Mouse (Mus musculus): Measurements from ENCODE around the gene Tmem150a. TPM values are rescaled to one million over a fixed set of nuclear protein-coding genes. Genes with fewer than 3 reads are reported as not detected.

The Tmem150a gene
- polyA plus RNA-seq, 1 experiment from 2014 or later = 18.7 TPM

DNA sequence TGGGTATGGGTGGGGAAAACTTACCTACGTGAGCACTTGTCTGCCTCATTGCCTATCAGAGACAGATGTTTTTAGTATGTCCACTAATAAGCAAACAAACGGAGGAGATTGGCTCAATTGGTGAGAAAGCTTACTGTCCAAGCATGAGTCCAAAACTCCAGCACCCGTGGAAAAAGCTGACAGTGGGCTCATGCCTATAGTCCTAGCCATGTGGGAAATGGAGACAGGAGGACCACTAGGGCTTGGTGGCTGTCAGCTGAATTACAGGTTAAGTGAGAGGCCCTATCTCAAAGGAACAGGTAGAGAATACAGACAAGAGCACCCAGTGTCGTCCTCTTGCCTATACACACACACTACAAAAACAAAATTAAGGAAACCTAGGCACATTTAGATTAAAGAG, 9.0 kb upstream of the Tmem150a start:
- Histone ChIP-seq H3K27me3 (ENCODE audit: control insufficient read depth, insufficient read depth, low read length) (no peaks in the 10 kb centered on the region), H3K4me3 (ENCODE audit: low read length) (0 out of 2 replicates have a peak overlapping the region, but pooled peaks have one; percentile 50), H3K9me3 (ENCODE audit: control insufficient read depth, low read length) (no peaks in the 10 kb centered on the region), H3K4me2 (replicated peaks; ENCODE audit: low read depth, low read length) (no peak overlapping the region; the same call in 1 of the 2 replicates), H3K9ac (ENCODE audit: low read depth, low read length) (no peak overlapping the region), H3K4me1 (ENCODE audit: control insufficient read depth, insufficient read depth, low read length) (peaks cover 25% of the 10 kb centered on the region), H3K27ac (ENCODE audit: low read depth, low read length) (no peak overlapping the region), H3K36me3 (ENCODE audit: control insufficient read depth, insufficient read depth, low read length) (peaks cover 26% of the 10 kb centered on the region)
- ATAC-seq (ENCODE audit: low FRiP score, low TSS enrichment) = no peak
- 86% methylated on average over 4 of the region's 4 CpGs for WGBS

DNA sequence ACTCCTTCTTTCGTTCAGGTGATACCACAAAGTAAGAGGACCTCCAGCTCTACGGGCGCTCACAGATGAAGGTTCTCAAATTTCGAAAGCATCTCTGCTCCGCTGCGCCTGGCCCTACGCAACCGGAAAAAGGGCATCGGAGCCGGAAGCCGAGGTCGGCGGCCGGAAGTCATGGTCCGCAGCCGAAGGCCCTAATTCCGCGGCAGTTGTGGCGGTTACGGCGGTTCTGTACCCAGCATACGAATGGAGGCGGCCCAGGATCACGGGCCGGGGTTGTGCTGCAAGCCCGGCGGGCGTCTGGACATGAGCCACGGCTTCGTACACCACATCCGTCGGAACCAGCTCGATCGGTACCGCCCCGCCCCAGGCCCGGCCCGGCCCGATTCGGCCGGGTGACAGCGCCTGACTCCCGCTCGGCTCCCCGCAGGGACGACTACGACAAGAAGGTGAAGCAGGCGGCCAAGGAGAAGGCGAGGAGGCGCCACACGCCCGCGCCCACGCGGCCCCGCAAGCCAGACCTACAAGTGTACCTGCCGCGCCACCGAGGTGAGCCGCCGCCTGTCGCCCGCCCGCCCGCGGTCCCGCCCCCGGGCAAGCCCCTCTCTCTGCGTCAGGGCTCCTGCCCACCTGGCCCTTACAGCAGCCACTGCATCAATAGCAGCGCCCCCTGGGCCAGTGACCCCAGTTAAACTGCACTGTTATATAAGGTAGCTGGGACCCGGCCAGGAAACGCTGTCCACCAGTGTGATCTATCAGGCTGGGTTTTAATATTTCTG, 7.9 kb upstream of the Tmem150a start, which contains the start of gene 0610030E20Rik:
Gene 0610030E20Rik, plus strand, starts transcription at position 152 of the 776 bp plus-strand sequence.
- Histone ChIP-seq H3K9me3 (ENCODE audit: control insufficient read depth, low read length) (no peaks in the 10 kb centered on the region), H3K4me3 (ENCODE audit: low read length) (peak within 1 kb of the TSS; percentile 50), H3K36me3 (ENCODE audit: control insufficient read depth, insufficient read depth, low read length) (peaks cover 25% of the 10 kb centered on the region), H3K9ac (ENCODE audit: low read depth, low read length) (peak within 1 kb of the TSS; percentile 76), H3K27me3 (ENCODE audit: control insufficient read depth, insufficient read depth, low read length) (no peaks in the 10 kb centered on the region), H3K27ac (ENCODE audit: low read depth, low read length) (peak within 1 kb of the TSS; percentile 75), H3K4me2 (replicated peaks; ENCODE audit: low read depth, low read length) (peak within 1 kb of the TSS; percentile 68), H3K4me1 (ENCODE audit: control insufficient read depth, insufficient read depth, low read length) (peaks cover 25% of the 10 kb centered on the region)
- ATAC-seq (ENCODE audit: low FRiP score, low TSS enrichment) = peak; percentile 73
- WGBS = under 1% methylated on average over 62 of the region's 72 CpGs

DNA sequence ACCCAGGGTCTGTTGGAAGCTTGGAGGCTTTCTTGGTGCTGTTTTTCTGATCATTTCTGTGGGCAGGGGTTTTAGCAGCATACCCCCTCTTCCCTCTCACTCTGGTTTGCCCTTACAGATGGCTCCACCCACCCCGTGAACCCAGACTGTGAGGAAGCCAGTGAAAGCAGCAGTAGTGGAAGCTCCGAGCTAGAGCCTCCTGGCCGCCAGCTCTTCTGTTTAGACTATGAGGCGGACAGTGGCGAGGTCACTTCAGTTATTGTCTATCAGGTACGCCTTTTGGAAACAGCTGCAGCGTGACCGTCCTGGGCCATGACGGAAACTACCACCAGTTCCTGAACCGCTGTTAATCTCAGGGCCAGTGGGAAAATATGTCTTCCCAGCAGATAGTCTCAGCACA, 6.8 kb upstream of the Tmem150a start:
- H3K4me1 ChIP-seq (ENCODE audit: control insufficient read depth, insufficient read depth, low read length) = peaks cover 24% of the 10 kb centered on the region
- no peak overlapping the region for H3K27ac ChIP-seq (ENCODE audit: low read depth, low read length)
- H3K9me3 ChIP-seq (ENCODE audit: control insufficient read depth, low read length) = no peaks in the 10 kb centered on the region
- ATAC-seq (ENCODE audit: low FRiP score, low TSS enrichment) = no peak
- WGBS = 86% methylated on average over 10 of the region's 10 CpGs
- peak overlapping the region; percentile 68 for H3K4me2 ChIP-seq (replicated peaks; ENCODE audit: low read depth, low read length)
- no peaks in the 10 kb centered on the region for H3K27me3 ChIP-seq (ENCODE audit: control insufficient read depth, insufficient read depth, low read length)
- H3K36me3 ChIP-seq (ENCODE audit: control insufficient read depth, insufficient read depth, low read length) = peaks cover 25% of the 10 kb centered on the region
- peak overlapping the region; percentile 50 for H3K4me3 ChIP-seq (ENCODE audit: low read length)
- H3K9ac ChIP-seq (ENCODE audit: low read depth, low read length) = peak overlapping the region; percentile 76; the same call in 1 of the 2 replicates

DNA sequence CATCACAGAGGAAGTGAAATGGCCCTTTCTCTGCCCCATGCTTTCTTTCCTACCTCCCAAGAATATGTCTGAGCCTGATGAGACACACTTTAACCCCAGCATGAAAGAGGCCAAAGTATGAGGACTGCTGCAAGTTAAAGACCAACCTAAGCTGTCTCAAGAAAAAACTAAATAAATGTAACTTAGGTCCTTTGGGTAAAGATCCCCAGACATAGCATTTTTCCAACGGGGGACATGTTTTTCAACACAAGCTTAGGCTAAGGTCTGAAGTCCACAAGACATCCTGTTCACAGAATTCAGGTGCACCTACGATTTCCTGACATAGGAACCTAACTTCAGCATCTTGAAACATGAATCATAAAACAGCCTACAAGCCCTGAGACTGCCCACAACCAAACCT, 5.0 kb upstream of the Tmem150a start:
- ATAC-seq (ENCODE audit: low FRiP score, low TSS enrichment) = no peak
- Histone ChIP-seq H3K9ac (ENCODE audit: low read depth, low read length) (no peak overlapping the region), H3K9me3 (ENCODE audit: control insufficient read depth, low read length) (no peaks in the 10 kb centered on the region), H3K36me3 (ENCODE audit: control insufficient read depth, insufficient read depth, low read length) (peaks cover 25% of the 10 kb centered on the region), H3K4me2 (replicated peaks; ENCODE audit: low read depth, low read length) (no peak overlapping the region), H3K4me1 (ENCODE audit: control insufficient read depth, insufficient read depth, low read length) (peaks cover 13% of the 10 kb centered on the region), H3K27me3 (ENCODE audit: control insufficient read depth, insufficient read depth, low read length) (no peaks in the 10 kb centered on the region), H3K4me3 (ENCODE audit: low read length) (no peak overlapping the region), H3K27ac (ENCODE audit: low read depth, low read length) (no peak overlapping the region)
- 86% methylated on average over 2 of the region's 2 CpGs for WGBS

DNA sequence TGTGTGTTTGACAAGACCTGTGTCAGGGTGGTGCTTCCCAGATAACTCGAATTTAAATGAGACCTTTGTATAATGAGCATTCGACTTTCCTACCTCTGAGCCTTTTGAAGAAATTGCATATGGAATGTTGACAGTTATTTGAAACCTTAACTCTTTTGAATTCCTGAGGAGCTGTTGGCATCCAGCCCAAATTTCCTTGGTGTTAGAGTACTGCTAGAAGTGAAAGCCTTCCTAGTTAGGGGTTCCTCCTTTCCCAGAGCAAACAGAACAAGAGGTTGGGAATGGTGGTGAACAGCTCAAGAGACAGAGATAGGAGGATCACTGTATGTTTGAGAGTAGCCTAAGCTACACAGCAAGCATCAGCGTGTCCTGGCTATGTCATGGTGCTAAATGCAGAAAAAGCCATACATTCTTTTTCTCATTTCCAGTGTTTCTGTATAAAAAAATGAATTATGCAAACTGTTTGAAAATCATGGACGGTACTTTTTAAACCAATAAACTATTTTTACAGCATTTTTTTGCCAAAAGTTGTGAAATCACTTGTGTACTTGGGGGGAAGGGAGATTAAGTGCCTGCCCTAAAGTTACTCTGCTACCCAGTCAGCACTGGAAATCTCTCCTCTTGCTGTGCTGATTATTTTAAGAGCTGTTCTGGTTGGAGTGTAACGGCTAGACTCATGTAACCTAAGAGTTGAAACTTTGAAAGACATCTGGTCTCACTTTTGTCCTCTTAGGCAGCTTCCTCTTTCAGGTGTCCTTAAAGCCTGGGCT, 2.4 kb upstream of the Tmem150a start:
- no peak overlapping the region for H3K4me3 ChIP-seq (ENCODE audit: low read length)
- H3K27me3 ChIP-seq (ENCODE audit: control insufficient read depth, insufficient read depth, low read length) = no peaks in the 10 kb centered on the region
- 75% methylated on average over 5 of the region's 5 CpGs for WGBS
- H3K4me1 ChIP-seq (ENCODE audit: control insufficient read depth, insufficient read depth, low read length) = peaks cover 6% of the 10 kb centered on the region
- H3K9ac ChIP-seq (ENCODE audit: low read depth, low read length) = no peak overlapping the region
- H3K9me3 ChIP-seq (ENCODE audit: control insufficient read depth, low read length) = no peaks in the 10 kb centered on the region
- no peak overlapping the region for H3K27ac ChIP-seq (ENCODE audit: low read depth, low read length)
- H3K36me3 ChIP-seq (ENCODE audit: control insufficient read depth, insufficient read depth, low read length) = peaks cover 28% of the 10 kb centered on the region
- ATAC-seq (ENCODE audit: low FRiP score, low TSS enrichment) = no peak
- no peak overlapping the region for H3K4me2 ChIP-seq (replicated peaks; ENCODE audit: low read depth, low read length)

DNA sequence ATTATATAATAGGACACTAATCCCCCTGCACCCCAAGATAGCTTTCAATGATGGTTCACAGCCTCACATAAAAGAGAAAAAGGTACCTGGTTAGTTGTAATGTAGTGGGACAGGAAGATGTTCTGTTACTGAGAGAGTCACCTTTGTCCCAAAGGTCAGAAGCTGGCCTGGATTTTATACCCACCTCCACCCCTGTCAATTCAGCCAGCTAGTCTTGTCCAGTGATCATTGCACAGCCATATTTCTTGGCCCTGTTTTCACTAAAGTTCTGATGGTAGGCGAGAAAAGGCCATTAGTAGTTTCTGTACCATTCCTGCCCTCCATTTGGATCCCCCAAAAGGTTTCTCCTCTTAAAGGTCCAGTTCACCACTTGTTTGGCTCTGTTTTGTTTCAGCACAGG, 1.2 kb upstream of the Tmem150a start:
- no peak overlapping the region for H3K4me2 ChIP-seq (replicated peaks; ENCODE audit: low read depth, low read length)
- H3K27me3 ChIP-seq (ENCODE audit: control insufficient read depth, insufficient read depth, low read length) = no peaks in the 10 kb centered on the region
- no peak for ATAC-seq (ENCODE audit: low FRiP score, low TSS enrichment)
- peaks cover 30% of the 10 kb centered on the region for H3K36me3 ChIP-seq (ENCODE audit: control insufficient read depth, insufficient read depth, low read length)
- no peaks in the 10 kb centered on the region for H3K9me3 ChIP-seq (ENCODE audit: control insufficient read depth, low read length)
- no peak overlapping the region for H3K4me3 ChIP-seq (ENCODE audit: low read length)
- H3K9ac ChIP-seq (ENCODE audit: low read depth, low read length) = no peak overlapping the region
- H3K27ac ChIP-seq (ENCODE audit: low read depth, low read length) = no peak overlapping the region
- 57% methylated on average over 1 of the region's 1 CpGs for WGBS
- H3K4me1 ChIP-seq (ENCODE audit: control insufficient read depth, insufficient read depth, low read length) = no peaks in the 10 kb centered on the region

DNA sequence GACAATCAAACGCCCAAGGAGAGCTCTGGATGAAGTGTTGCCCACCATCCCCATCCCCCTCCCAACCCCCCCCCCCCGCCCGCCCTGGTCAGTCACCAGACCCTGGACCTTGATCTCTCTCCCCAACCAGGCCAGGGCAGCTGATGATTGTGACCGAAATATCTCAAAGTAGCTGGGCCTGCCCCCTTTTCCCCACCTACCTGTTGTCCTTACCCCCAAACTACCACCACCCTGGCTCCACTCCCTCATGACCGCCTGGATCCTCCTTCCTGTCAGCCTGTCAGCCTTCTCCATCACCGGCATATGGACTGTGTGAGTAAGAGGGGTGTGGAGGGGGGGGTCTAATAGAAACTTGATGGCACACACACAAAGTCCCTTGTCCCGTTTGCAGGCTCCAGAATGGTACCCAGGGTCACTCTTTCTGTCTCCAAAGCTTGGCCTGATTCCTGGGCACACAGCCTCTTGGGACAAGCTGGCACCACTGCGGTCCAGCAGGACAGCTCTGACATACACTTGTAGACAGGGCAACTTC, 820 bp downstream of the Tmem150a start:
- Histone ChIP-seq H3K4me2 (replicated peaks; ENCODE audit: low read depth, low read length) (peak overlapping the region; percentile 88), H3K4me1 (ENCODE audit: control insufficient read depth, insufficient read depth, low read length) (peaks cover 9% of the 10 kb centered on the region), H3K9ac (ENCODE audit: low read depth, low read length) (peak overlapping the region; percentile 50), H3K9me3 (ENCODE audit: control insufficient read depth, low read length) (no peaks in the 10 kb centered on the region), H3K27ac (ENCODE audit: low read depth, low read length) (no peak overlapping the region), H3K36me3 (ENCODE audit: control insufficient read depth, insufficient read depth, low read length) (peaks cover 28% of the 10 kb centered on the region), H3K4me3 (ENCODE audit: low read length) (peak overlapping the region; percentile 59), H3K27me3 (ENCODE audit: control insufficient read depth, insufficient read depth, low read length) (no peaks in the 10 kb centered on the region)
- 37% methylated on average over 8 of the region's 8 CpGs for WGBS
- peak; percentile 13 for ATAC-seq (ENCODE audit: low FRiP score, low TSS enrichment)

DNA sequence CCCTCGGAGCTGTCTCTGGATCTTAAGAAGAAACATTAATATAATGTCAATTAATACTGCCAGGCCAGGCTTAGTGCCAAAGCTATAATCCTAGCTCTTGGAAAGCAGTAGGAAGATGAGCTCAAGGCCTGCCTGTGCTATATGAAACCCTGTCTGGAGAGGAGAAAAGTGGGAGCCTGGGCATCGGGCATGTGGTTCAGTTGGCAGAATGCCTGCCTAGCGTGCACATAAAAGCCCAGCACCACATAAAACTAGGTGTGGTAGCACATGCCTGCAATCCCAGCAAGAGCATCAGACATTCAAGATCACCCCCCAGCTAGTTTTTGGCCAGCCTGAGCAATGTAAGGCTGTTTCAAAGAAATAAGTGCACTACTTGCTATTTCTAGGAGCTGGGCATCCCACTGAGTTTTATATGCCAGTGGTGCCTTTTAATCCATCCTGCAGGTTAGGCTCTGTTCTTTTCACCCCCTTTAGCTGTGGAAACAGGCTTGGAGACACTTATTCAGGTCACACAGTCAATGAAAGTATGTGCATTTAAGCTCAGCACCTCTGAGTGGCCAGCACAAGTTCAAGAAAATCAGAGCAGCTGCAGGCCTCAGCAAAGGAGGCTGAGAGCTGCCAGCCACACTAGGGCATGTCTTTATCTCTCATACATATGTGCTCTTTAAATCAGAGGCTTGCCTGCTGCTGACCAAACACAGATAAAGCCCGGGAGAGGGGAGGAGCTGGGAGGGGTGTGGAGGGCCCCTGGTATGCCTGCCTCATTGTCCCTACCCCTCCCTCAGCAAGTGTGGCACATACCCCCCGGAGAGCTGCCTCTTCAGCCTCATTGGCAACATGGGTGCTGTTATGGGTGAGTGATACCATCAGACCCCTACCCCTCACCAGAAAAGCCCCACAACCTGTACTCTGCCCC, 2.2 kb downstream of the Tmem150a start:
- H3K9me3 ChIP-seq (ENCODE audit: control insufficient read depth, low read length) = no peaks in the 10 kb centered on the region
- no peaks in the 10 kb centered on the region for H3K27me3 ChIP-seq (ENCODE audit: control insufficient read depth, insufficient read depth, low read length)
- peaks cover 28% of the 10 kb centered on the region for H3K36me3 ChIP-seq (ENCODE audit: control insufficient read depth, insufficient read depth, low read length)
- H3K4me2 ChIP-seq (replicated peaks; ENCODE audit: low read depth, low read length) = no peak overlapping the region
- 85% methylated on average over 5 of the region's 5 CpGs for WGBS
- H3K27ac ChIP-seq (ENCODE audit: low read depth, low read length) = no peak overlapping the region
- peaks cover 16% of the 10 kb centered on the region for H3K4me1 ChIP-seq (ENCODE audit: control insufficient read depth, insufficient read depth, low read length)
- H3K4me3 ChIP-seq (ENCODE audit: low read length) = no peak overlapping the region
- H3K9ac ChIP-seq (ENCODE audit: low read depth, low read length) = no peak overlapping the region
- ATAC-seq (ENCODE audit: low FRiP score, low TSS enrichment) = no peak
